Mouse (Mus musculus) urinary bladder, postnatal 36 days (tissue): ENCODE measurements at regions not wholly inside any gene's neighbourhood (a gene's known extent, or its start where the extent isn't known, plus 50 kb on each side); places are given as distances from the start of the nearest gene placed in this dataset.

ENCODE experiments used
- DNase-seq, 2 experiments: peaks; one replicate each; pipeline ENCODE4 v3.0.0; 2022; ENCODE audit warnings: low spot score in 2 of 2, mixed read lengths in 1 of 2

GRCm38 (mm10) chr15:50942429-50942828, 2942.3 kb upstream of the Gm7489 start:
- no peak for DNase-seq

- DNase-seq: no peak
These were observed 2939.7 kb upstream of the Gm7489 start for GRCm38 (mm10) chr15:50944976-50945375.

GRCm38 (mm10) chr15:50959109-50959508, 2925.6 kb upstream of the Gm7489 start:
- no peak for DNase-seq

GRCm38 (mm10) chr15:50963606-50964005, 2921.1 kb upstream of the Gm7489 start:
- DNase-seq: no peak

GRCm38 (mm10) chr15:50964236-50964635, 2920.5 kb upstream of the Gm7489 start:
- no peak for DNase-seq

- DNase-seq: no peak
These were observed 2917.5 kb upstream of the Gm7489 start for GRCm38 (mm10) chr15:50967176-50967575.

- no peak for DNase-seq
These were observed 2914.1 kb upstream of the Gm7489 start for GRCm38 (mm10) chr15:50970637-50971036.

- no peak for DNase-seq
These were observed 2912.1 kb upstream of the Gm7489 start for GRCm38 (mm10) chr15:50972593-50972992.

- DNase-seq: no peak
These were observed 2910.5 kb upstream of the Gm7489 start for GRCm38 (mm10) chr15:50974002-50974754.

GRCm38 (mm10) chr15:50989457-50989856, 2895.2 kb upstream of the Gm7489 start:
- no peak for DNase-seq

GRCm38 (mm10) chr15:50991667-50992066, 2893.0 kb upstream of the Gm7489 start:
- no peak for DNase-seq

GRCm38 (mm10) chr15:50992246-50992645, 2892.5 kb upstream of the Gm7489 start:
- no peak for DNase-seq

GRCm38 (mm10) chr15:50993121-50993520, 2891.6 kb upstream of the Gm7489 start:
- no peak for DNase-seq

GRCm38 (mm10) chr15:50995688-50996087, 2889.0 kb upstream of the Gm7489 start:
- DNase-seq: no peak

- DNase-seq: no peak
These were observed 2888.4 kb upstream of the Gm7489 start for GRCm38 (mm10) chr15:50996296-50996695.

GRCm38 (mm10) chr15:50997209-50997763, 2887.4 kb upstream of the Gm7489 start:
- peak; percentile 12 to 50 for DNase-seq

GRCm38 (mm10) chr15:51038968-51039367, 2845.7 kb upstream of the Gm7489 start:
- DNase-seq: no peak

GRCm38 (mm10) chr15:51070538-51070937, 2814.2 kb upstream of the Gm7489 start:
- no peak for DNase-seq

GRCm38 (mm10) chr15:51071132-51071656, 2813.5 kb upstream of the Gm7489 start:
- peak; percentile 3 to 6 for DNase-seq

GRCm38 (mm10) chr15:51073678-51074077, 2811.0 kb upstream of the Gm7489 start:
- no peak for DNase-seq

- DNase-seq: no peak
These were observed 2810.5 kb upstream of the Gm7489 start for GRCm38 (mm10) chr15:51074196-51074595.

GRCm38 (mm10) chr15:51083677-51084322, 2800.9 kb upstream of the Gm7489 start:
- DNase-seq: no peak

GRCm38 (mm10) chr15:51092936-51093335, 2791.8 kb upstream of the Gm7489 start:
- no peak for DNase-seq
